Mouse (Mus musculus): ENCODE measurements around the gene Gpx6. TPM values are rescaled to one million over a fixed set of nuclear protein-coding genes. Genes with fewer than 3 reads are reported as not detected.

Gene Gpx6
- polyA plus RNA-seq (2012; ENCODE audit: insufficient read depth, low replicate concordance), result not detected in 2 replicates

DNA sequence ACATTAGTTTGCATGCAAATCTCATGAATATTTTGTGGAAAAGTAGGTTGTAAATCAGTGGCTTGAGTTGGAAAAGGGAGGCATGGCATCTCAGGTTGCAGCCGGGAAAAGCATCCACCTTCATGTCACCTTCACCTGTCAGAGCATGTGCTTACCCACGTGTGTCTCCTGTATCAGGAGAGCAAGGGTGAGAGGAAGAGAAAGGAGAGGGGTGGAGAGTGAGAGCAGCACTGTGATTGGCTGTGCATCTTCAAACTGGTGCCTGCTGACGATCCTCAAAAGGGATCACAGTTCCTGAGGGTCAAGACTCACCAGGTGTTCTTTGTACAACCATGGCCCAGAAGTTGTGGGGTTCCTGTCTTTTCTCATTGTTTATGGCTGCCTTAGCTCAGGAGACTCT is at the start of gene Gpx6:
Gpx6 (plus strand) TSS at position 200 of the 400 bp plus-strand sequence.
- TF ChIP-seq GATA1 (IDR thresholded peaks at IDR 0.05; ENCODE audit: borderline replicate concordance, low read length) (no peak), FLI1 (IDR thresholded peaks at IDR 0.05; ENCODE audit: low read length) (no peak)
- Histone ChIP-seq H3K36me3 (replicated peaks; ENCODE audit: low read length) (no peaks in the 10 kb centered on the region), H3K4me1 (peaks cover 6% of the 10 kb centered on the region; the same call in 1 of the 2 replicates), H3K4me3 (replicated peaks) (no peak within 1 kb of the TSS), H3K27me3 (replicated peaks) (peaks cover 39% of the 10 kb centered on the region), H3K9me3 (no peaks in the 10 kb centered on the region)

- Histone ChIP-seq H3K36me3 (replicated peaks; ENCODE audit: low read length) (no peaks in the 10 kb centered on the region), H3K9me3 (peaks cover 10% of the 10 kb centered on the region), H3K4me1 (peaks cover 48% of the 10 kb centered on the region), H3K4me3 (replicated peaks) (no peak overlapping the region), H3K27me3 (replicated peaks) (peaks cover 37% of the 10 kb centered on the region)
- no peak for TF ChIP-seq FLI1 (IDR thresholded peaks at IDR 0.05; ENCODE audit: low read length)
- no peak for TF ChIP-seq GATA1 (IDR thresholded peaks at IDR 0.05; ENCODE audit: borderline replicate concordance, low read length)
Measured at GRCm38 (mm10) chr13:21262787-21263461, 49.0 kb upstream of the Gpx6 start.

DNA sequence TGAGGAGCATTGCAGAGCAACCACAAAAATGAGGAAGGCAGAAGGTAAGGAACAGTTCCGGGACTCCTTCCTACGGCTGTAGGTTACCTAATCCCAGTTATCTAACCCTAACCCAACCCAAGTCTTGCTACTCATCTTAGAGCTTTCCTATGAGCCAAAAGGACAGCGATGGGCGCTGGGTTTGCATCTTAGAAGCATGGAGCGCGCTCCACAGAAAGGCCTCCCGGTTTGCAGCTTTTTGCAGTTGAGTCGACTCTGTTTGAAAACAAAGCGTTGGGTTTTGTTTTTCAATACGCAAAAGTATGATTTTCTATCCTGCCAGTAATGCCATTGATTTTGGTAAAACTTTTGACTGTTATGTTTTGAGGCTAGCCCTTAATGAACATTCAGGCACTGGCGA is 48.0 kb upstream of the Gpx6 start:
- Histone ChIP-seq H3K9me3 (peaks cover 10% of the 10 kb centered on the region), H3K36me3 (replicated peaks; ENCODE audit: low read length) (no peaks in the 10 kb centered on the region), H3K27me3 (replicated peaks) (peaks cover 32% of the 10 kb centered on the region), H3K4me3 (replicated peaks) (peak overlapping the region; percentile 84), H3K4me1 (peaks cover 40% of the 10 kb centered on the region)
- TF ChIP-seq FLI1 (IDR thresholded peaks at IDR 0.05; ENCODE audit: low read length) (no peak), GATA1 (IDR thresholded peaks at IDR 0.05; ENCODE audit: borderline replicate concordance, low read length) (no peak)

DNA sequence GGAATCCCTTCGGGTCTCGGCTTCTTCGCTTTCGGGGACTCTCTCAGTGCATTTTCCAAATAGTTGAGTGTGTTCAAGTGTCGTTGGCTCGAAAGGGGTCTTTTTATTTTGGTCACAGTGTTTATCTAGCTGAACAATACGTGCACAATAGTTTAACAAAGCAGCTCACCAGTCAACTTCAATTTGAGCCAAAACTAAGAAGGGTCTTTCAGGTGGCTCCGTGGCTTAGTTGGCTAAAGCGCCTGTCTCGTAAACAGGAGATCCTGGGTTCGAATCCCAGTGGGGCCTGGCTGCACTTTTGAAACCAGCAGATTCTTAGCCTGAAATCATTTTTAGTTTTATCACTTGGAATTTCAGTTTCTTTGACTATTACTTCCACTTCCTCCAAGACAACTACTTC is 47.6 kb upstream of the Gpx6 start:
- H3K9me3 ChIP-seq, result peaks cover 10% of the 10 kb centered on the region
- H3K4me3 ChIP-seq (replicated peaks), result peak overlapping the region; percentile 84
- TF ChIP-seq GATA1 (IDR thresholded peaks at IDR 0.05; ENCODE audit: borderline replicate concordance, low read length) (no peak), FLI1 (IDR thresholded peaks at IDR 0.05; ENCODE audit: low read length) (no peak)
- no peaks in the 10 kb centered on the region for H3K36me3 ChIP-seq (replicated peaks; ENCODE audit: low read length)
- peaks cover 36% of the 10 kb centered on the region for H3K4me1 ChIP-seq
- peaks cover 31% of the 10 kb centered on the region for H3K27me3 ChIP-seq (replicated peaks)

DNA sequence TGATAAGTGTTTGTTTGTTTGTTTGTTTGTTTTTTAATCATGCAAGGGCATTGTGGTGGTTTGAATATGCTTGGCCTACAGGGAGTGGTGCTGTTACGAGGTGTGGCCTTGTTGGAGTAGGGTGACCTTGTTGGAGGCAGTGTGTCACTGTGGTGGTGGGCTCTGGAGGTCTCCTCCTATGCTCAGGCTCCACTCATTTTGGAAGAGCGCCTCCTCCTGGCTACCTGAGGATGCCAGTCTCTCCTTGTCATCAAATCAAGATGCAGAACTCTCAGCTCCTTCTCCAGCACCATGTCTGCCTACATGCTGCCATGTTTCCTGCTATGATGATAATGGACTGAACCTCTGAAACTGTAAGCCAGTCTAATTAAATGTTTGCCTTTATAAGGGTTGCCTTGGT is 46.2 kb upstream of the Gpx6 start:
- no peak overlapping the region for H3K4me3 ChIP-seq (replicated peaks)
- TF ChIP-seq GATA1 (IDR thresholded peaks at IDR 0.05; ENCODE audit: borderline replicate concordance, low read length) (no peak), FLI1 (IDR thresholded peaks at IDR 0.05; ENCODE audit: low read length) (no peak)
- H3K9me3 ChIP-seq, result peaks cover 10% of the 10 kb centered on the region
- peaks cover 24% of the 10 kb centered on the region for H3K4me1 ChIP-seq
- H3K27me3 ChIP-seq (replicated peaks), result peaks cover 34% of the 10 kb centered on the region
- H3K36me3 ChIP-seq (replicated peaks; ENCODE audit: low read length), result no peaks in the 10 kb centered on the region

- TF ChIP-seq GATA1 (IDR thresholded peaks at IDR 0.05; ENCODE audit: borderline replicate concordance, low read length) (no peak), FLI1 (IDR thresholded peaks at IDR 0.05; ENCODE audit: low read length) (no peak)
- no peaks in the 10 kb centered on the region for H3K36me3 ChIP-seq (replicated peaks; ENCODE audit: low read length)
- no peak overlapping the region for H3K4me3 ChIP-seq (replicated peaks)
- peaks cover 35% of the 10 kb centered on the region for H3K27me3 ChIP-seq (replicated peaks)
- H3K9me3 ChIP-seq, result peaks cover 3% of the 10 kb centered on the region; the same call in 1 of the 2 replicates
- peaks cover 17% of the 10 kb centered on the region; the same call in 1 of the 2 replicates for H3K4me1 ChIP-seq
Measured at GRCm38 (mm10) chr13:21267541-21267940, 44.4 kb upstream of the Gpx6 start.

DNA sequence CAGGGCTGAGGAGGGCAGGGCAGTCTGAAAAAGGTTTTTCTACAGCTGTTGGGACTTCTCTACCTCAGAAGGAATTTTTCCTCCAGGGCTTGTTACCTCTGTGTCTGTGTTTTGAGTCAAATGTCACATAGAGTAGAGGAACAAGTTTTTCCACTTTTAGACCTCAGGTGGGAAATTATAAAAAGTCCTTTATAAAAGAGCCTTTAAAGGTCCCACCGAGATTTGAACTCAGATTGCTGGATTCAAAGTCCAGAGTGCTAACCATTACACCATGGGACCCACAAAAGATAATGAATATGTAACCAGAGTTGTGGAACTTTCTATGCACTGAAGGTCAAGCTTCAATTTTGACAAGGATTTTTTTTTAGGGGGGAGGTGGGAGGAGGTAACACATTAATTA is 43.7 kb upstream of the Gpx6 start:
- Histone ChIP-seq H3K4me3 (replicated peaks) (no peak overlapping the region), H3K27me3 (replicated peaks) (peaks cover 35% of the 10 kb centered on the region), H3K36me3 (replicated peaks; ENCODE audit: low read length) (no peaks in the 10 kb centered on the region), H3K4me1 (peaks cover 11% of the 10 kb centered on the region; the same call in 1 of the 2 replicates), H3K9me3 (peaks cover 3% of the 10 kb centered on the region; the same call in 1 of the 2 replicates)
- TF ChIP-seq GATA1 (IDR thresholded peaks at IDR 0.05; ENCODE audit: borderline replicate concordance, low read length) (no peak), FLI1 (IDR thresholded peaks at IDR 0.05; ENCODE audit: low read length) (no peak)

DNA sequence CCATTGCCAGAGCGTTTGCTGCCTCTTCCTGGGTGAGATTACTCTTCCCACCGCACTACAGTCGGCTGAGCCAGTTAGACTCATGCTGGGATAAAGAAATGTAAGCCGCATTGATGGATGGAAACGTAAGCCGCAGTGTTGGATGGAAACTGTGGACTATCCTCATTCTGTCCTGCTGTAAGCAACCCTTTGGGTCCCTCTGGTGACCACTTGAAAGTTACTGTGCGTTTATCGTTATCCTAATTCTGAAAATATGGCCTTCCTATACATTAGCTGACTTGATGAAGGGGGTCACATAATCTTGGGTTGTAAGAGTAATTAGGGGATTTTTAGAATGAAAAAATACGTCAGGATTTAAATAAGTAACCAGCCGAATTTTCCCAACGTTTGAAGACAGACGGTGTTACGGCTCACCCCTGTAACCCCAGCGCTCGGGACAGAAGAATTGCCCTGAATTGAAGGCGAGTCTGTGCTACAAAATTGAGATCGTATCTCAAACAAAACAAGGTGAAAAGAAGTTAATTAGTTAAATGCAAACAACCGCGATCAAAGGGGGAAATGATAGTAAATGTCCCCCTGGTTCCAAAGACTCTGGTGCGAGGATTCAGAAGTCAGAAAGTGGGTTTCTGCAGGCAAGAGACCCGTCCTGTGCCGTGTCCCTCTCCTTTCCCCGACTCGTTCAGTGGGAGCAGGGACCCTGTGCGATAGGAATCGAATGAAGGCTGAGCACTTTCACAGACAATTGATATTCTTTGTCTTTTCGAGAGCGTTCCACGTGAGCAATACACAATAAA is 36.7 kb upstream of the Gpx6 start:
- Histone ChIP-seq H3K4me3 (replicated peaks) (peak overlapping the region; percentile 93), H3K9me3 (no peaks in the 10 kb centered on the region), H3K4me1 (peaks cover 42% of the 10 kb centered on the region), H3K36me3 (replicated peaks; ENCODE audit: low read length) (no peaks in the 10 kb centered on the region), H3K27me3 (replicated peaks) (peaks cover 35% of the 10 kb centered on the region)
- TF ChIP-seq FLI1 (IDR thresholded peaks at IDR 0.05; ENCODE audit: low read length) (no peak), GATA1 (IDR thresholded peaks at IDR 0.05; ENCODE audit: borderline replicate concordance, low read length) (no peak)

DNA sequence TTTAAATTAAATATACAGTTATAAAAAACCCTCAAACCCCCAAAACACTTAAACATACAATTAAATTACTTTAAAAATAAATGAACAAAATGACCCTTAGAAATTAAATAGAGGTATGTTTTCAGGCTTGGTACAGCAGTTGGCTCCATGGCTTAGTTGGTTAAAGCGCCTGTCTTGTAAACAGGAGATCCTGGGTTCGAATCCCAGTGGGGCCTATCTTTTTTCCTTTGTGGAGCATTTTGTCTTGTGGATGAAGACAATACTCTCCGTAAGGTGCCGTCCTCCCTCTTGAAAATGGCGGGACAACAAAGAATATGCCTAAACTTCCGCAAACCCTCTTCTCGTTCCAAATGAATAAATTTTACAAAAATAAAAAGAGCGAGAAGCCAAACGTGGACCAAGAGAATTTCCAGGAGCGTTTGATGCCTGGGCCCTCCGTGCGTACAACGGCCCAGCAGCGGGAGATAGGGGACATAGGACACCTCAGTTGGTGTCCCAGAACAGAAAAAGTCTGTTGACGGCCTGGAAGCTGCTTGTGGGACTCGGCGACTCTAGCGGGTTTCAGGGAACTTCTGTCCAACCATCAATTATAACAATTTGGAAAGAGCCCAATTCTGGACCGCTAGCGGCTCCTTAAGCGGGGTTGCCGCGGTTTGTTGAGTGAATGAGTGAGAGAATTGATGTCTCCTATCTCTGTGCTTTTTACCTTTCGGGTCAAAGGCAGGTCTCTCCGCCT is 35.9 kb upstream of the Gpx6 start:
- Histone ChIP-seq H3K4me1 (peaks cover 42% of the 10 kb centered on the region), H3K4me3 (replicated peaks) (peak overlapping the region; percentile 93), H3K9me3 (no peaks in the 10 kb centered on the region), H3K27me3 (replicated peaks) (peaks cover 31% of the 10 kb centered on the region), H3K36me3 (replicated peaks; ENCODE audit: low read length) (no peaks in the 10 kb centered on the region)
- TF ChIP-seq FLI1 (IDR thresholded peaks at IDR 0.05; ENCODE audit: low read length) (no peak), GATA1 (IDR thresholded peaks at IDR 0.05; ENCODE audit: borderline replicate concordance, low read length) (no peak)

Data from megakaryocyte, embryonic 14.5 days (primary cell).